Mouse (Mus musculus) brain, embryonic 14.5 days (tissue): ENCODE measurements at regions not wholly inside any gene's neighbourhood (a gene's known extent, or its start where the extent isn't known, plus 50 kb on each side); places are given as distances from the start of the nearest gene placed in this dataset.

Source experiments
- CTCF ChIP-seq: fragments of 200-500 bp; IDR thresholded peaks from 2 replicates; pipeline ENCODE4 v1.5.1; 2012; ENCODE audit warnings: inconsistent platforms, mild to moderate bottlenecking, moderate library complexity, borderline replicate concordance; ENCODE audit not compliant: insufficient read depth, insufficient read length; ENCODE audit errors: extremely low read depth
- POLR2A ChIP-seq: fragments of 200-500 bp; IDR thresholded peaks from 2 replicates; pipeline ENCODE4 v1.6.1; 2012; ENCODE audit warnings: mild to moderate bottlenecking, inconsistent platforms, borderline replicate concordance; ENCODE audit not compliant: poor library complexity, insufficient read depth, insufficient read length, severe bottlenecking; ENCODE audit errors: extremely low read depth

DNA sequence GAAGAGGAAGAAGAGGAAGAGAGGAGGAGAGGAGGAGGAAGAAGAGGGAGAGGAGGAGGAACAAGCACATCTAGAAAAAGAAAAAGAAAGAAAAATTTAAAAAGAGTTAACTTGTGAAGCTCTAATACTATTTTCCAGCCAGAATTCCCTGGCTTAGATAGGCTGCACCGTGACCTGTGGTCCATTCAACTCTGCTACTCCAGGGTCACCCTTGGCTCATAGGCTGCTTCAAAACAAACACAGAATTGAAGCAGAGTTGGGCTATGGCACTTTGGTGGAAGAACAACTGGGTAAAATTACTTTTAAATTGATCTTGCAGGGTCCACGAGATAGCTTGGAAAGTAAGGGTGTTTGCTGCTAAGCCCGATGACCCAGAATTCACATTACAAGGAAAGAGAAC is 79.0 kb upstream of the Gadd45a start:
- no peak for TF ChIP-seq CTCF
- TF ChIP-seq POLR2A = no peak
